8 mouse cellular contexts compared by ENCODE assay signal in the genomic region with DNA sequence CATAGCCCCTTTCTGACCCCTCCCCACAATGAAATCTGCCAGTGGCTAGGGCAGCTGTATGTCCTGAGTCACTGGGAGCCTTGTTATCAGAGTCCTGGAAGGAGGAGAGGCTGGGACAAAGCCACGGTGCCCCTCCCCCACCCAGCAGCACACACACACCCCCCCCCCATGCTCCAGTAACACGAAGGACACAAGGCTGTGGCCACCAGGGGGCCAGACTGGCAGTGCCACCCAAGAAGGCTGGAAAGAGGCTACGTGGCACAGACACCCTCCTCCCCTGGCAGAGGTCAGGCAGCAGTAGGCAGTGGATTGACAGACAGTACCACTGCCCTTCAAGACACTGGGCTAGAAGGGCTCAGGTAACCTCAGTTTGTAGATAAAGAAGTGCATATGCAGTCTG. TPM values are rescaled to one million over a fixed set of nuclear protein-coding genes. Genes with fewer than 3 reads are reported as not detected.
DNase-seq lines count a peak whose midpoint lies in the region.

No protein-coding gene starts in this region.

- intact Hi-C loops in heart, postnatal 14 days (cut with DNase I): loop anchor here (5.0 kb wide), 3 partner anchors 153 to 328 kb away; a partner anchor contains a TSS

- peak; percentile 50 to 71 for DNase-seq in adrenal gland, adult (ENCODE audit: inconsistent age in 2 of 2, low spot score in 1 of 2)
- DNase-seq in adrenal gland, adult 18-20 months (ENCODE audit: low spot score in 2 of 2): no peak
- DNase-seq in layer of hippocampus, adult 9-11 months: peak; percentile 57
- DNase-seq in layer of hippocampus, postnatal 36 days: no peak
- peak; percentile 82 for DNase-seq in MN1 (ENCODE audit: low spot score)
- DNase-seq in heart, postnatal 14 days: peak; percentile 48 to 65
- peak; percentile 69 for DNase-seq in retina, postnatal 7 days (ENCODE audit: low read depth, low spot score)
- DNase-seq in right cerebral cortex, adult 2 months (ENCODE audit: low spot score in 2 of 2): no peak

RNA-seq across cellular contexts. Expression of a gene that starts 29.2 kb away (rescaled TPM):
- total RNA-seq in adrenal gland, adult 18-20 months (2021): 10 to 100 TPM in 1 of 2 experiments, 1 to 10 TPM in 1; 7.3 to 19.1 TPM
- 10 to 100 TPM; 18.0 to 19.7 TPM for total RNA-seq in layer of hippocampus, postnatal 36 days (2021)
- 10 to 100 TPM; 26.1 to 28.4 TPM for total RNA-seq in heart, postnatal 14 days (2021)

RNA-seq across cellular contexts. Expression of a gene that starts 29.5 kb away (rescaled TPM):
- 1 to 10 TPM in 1 of 2 experiments, under 1 TPM in 1; 0.66 to 6.0 TPM for total RNA-seq in adrenal gland, adult 18-20 months (2021)
- not detected for total RNA-seq in layer of hippocampus, postnatal 36 days (2021)
- not detected for total RNA-seq in heart, postnatal 14 days (2021)

RNA-seq across cellular contexts. Expression of a gene that starts 34.2 kb away (rescaled TPM):
- 10 to 100 TPM; 20.9 to 25.6 TPM for total RNA-seq in adrenal gland, adult 18-20 months (2021)
- 1 to 10 TPM; 9.1 to 9.2 TPM for total RNA-seq in layer of hippocampus, postnatal 36 days (2021)
- total RNA-seq in heart, postnatal 14 days (2021): 10 to 100 TPM in 1 of 2 experiments, 1 to 10 TPM in 1; 9.9 to 11.7 TPM

RNA-seq across cellular contexts. Expression of a gene that starts 43.3 kb away (rescaled TPM):
- total RNA-seq in adrenal gland, adult 18-20 months (2021): 10 to 100 TPM; 77.0 to 87.0 TPM
- total RNA-seq in layer of hippocampus, postnatal 36 days (2021): 10 to 100 TPM; 54.7 to 56.3 TPM
- total RNA-seq in heart, postnatal 14 days (2021): 10 to 100 TPM; 45.6 to 46.6 TPM

RNA-seq across cellular contexts. Expression of a gene that starts 56.7 kb away (rescaled TPM):
- total RNA-seq in adrenal gland, adult 18-20 months (2021): 10 to 100 TPM; 14.4 to 15.2 TPM
- total RNA-seq in layer of hippocampus, postnatal 36 days (2021): 10 to 100 TPM; 15.4 to 17.9 TPM
- 1 to 10 TPM; 8.9 to 9.9 TPM for total RNA-seq in heart, postnatal 14 days (2021)

Comparison
In these comparisons a context has a peak if more than half of its experiments do, and no peak if none do; other contexts are left out.
1. DNase-seq: peak in adrenal gland, adult (2 of 2), layer of hippocampus, adult 9-11 months (single experiment), MN1 (single experiment), heart, postnatal 14 days (2 of 2) and retina, postnatal 7 days (single experiment); none in adrenal gland, adult 18-20 months (0 of 2), layer of hippocampus, postnatal 36 days (0 of 2) and right cerebral cortex, adult 2 months (0 of 2).